Mouse (Mus musculus) neural tube, embryonic 13.5 days (tissue): ENCODE data around the gene Map6. TPM values are rescaled to one million over a fixed set of nuclear protein-coding genes. Genes with fewer than 3 reads are reported as not detected.
A peak's percentile ranks its signal among the peaks of the same experiment; 100 is the strongest.

Source experiments
- ATAC-seq: fragments of 200-750 bp; cut with Nextera tagmentation; 2 replicates; pipeline ENCODE4 v1.8.0; 2017; ENCODE audit warnings: low read depth, mild to moderate bottlenecking, moderate TSS enrichment, moderate library complexity
- H3K27ac ChIP-seq: fragments of 300-500 bp; sonication (generic); replicated peaks from 2 replicates; pipeline ENCODE4 v1.5.1; 2015; ENCODE audit warnings: moderate library complexity, mild to moderate bottlenecking, inconsistent platforms
- H3K27me3 ChIP-seq: fragments of 300-500 bp; sonication (generic); 2 replicates; pipeline ENCODE4 v1.6.1; 2015; ENCODE audit warnings: mild to moderate bottlenecking, inconsistent platforms
- H3K36me3 ChIP-seq: fragments of 300-500 bp; sonication (generic); 2 replicates; pipeline ENCODE4 v1.6.1; 2015; ENCODE audit warnings: mild to moderate bottlenecking, inconsistent platforms
- H3K4me1 ChIP-seq: fragments of 300-500 bp; sonication (generic); replicated peaks from 2 replicates; pipeline ENCODE4 v1.6.1; 2015; ENCODE audit warnings: inconsistent platforms
- H3K4me2 ChIP-seq: fragments of 300-500 bp; sonication (generic); 2 replicates; pipeline ENCODE4 v1.6.1; 2015; ENCODE audit warnings: inconsistent platforms, mild to moderate bottlenecking, moderate library complexity
- H3K4me3 ChIP-seq: fragments of 300-500 bp; sonication (generic); 2 replicates; pipeline ENCODE4 v1.5.1; 2015; ENCODE audit warnings: mild to moderate bottlenecking, inconsistent platforms
- H3K9ac ChIP-seq: fragments of 300-500 bp; sonication (generic); 2 replicates; pipeline ENCODE4 v1.6.1; 2015; ENCODE audit warnings: moderate library complexity, mild to moderate bottlenecking, inconsistent platforms
- H3K9me3 ChIP-seq: fragments of 300-500 bp; sonication (generic); 2 replicates; pipeline ENCODE4 v1.6.1; 2016; ENCODE audit warnings: inconsistent platforms
- WGBS: fragments of 180-500 bp; shearing (Covaris S2); methylation state at CpG from one replicate; pipeline ENCODE4 v1.1.7; 2015; 5-methylcytosine and 5-hydroxymethylcytosine counted together
- polyA plus RNA-seq: library from polyadenylated mRNA; unstranded; fragments of >200 nt; fragmentation: Nextera tagmentation; extraction: Ambion mirVana; gene quantifications from 2 replicates; pipeline ENCODE4 v1.2.1, GENCODE M21; 2015

Map6 gene
- polyA plus RNA-seq, 1 experiment from 2014 or later = 105 TPM

GRCm38 (mm10) chr7:99236888-99237660 lies 30.2 kb upstream of the Map6 start:
- H3K27me3 ChIP-seq = peaks cover 25% of the 10 kb centered on the region
- H3K27ac ChIP-seq = 0 out of 2 replicates have a peak overlapping the region, but pooled peaks have one; percentile 9
- ATAC-seq = no peak
- H3K4me1 ChIP-seq = peaks cover 17% of the 10 kb centered on the region
- no peaks in the 10 kb centered on the region for H3K9me3 ChIP-seq
- H3K36me3 ChIP-seq = no peaks in the 10 kb centered on the region
- no peak overlapping the region for H3K9ac ChIP-seq
- H3K4me2 ChIP-seq = no peak overlapping the region
- H3K4me3 ChIP-seq = no peak overlapping the region
- WGBS = 17% methylated on average over 8 of the region's 8 CpGs

GRCm38 (mm10) chr7:99238417-99238816 lies 28.8 kb upstream of the Map6 start, which contains the start of gene Mogat2:
Gene Mogat2, minus strand, starts transcription at chr7:99238619.
- Histone ChIP-seq H3K4me2 (peak within 1 kb of the TSS; percentile 24; the same call in 1 of the 2 replicates), H3K9me3 (no peaks in the 10 kb centered on the region), H3K36me3 (no peaks in the 10 kb centered on the region), H3K4me3 (no peak within 1 kb of the TSS), H3K9ac (no peak within 1 kb of the TSS), H3K27ac (0 out of 2 replicates have a peak within 1 kb of the TSS, but pooled peaks have one; percentile 9), H3K27me3 (peaks cover 25% of the 10 kb centered on the region), H3K4me1 (peaks cover 17% of the 10 kb centered on the region)
- 0 out of 2 replicates have a peak, but pooled peaks have one; percentile 53 for ATAC-seq
- WGBS = 11% methylated on average over 13 of the region's 13 CpGs

GRCm38 (mm10) chr7:99242097-99242496 lies 25.1 kb upstream of the Map6 start:
- peaks cover 15% of the 10 kb centered on the region for H3K4me1 ChIP-seq
- no peak overlapping the region for H3K4me2 ChIP-seq
- 96% methylated on average over 11 of the region's 11 CpGs for WGBS
- no peak overlapping the region for H3K9ac ChIP-seq
- no peak overlapping the region for H3K4me3 ChIP-seq
- ATAC-seq = no peak
- H3K36me3 ChIP-seq = no peaks in the 10 kb centered on the region
- H3K27ac ChIP-seq = no peak overlapping the region
- H3K27me3 ChIP-seq = peaks cover 23% of the 10 kb centered on the region
- no peaks in the 10 kb centered on the region for H3K9me3 ChIP-seq

- Histone ChIP-seq H3K9ac (no peak overlapping the region), H3K4me3 (no peak overlapping the region), H3K27me3 (peaks cover 19% of the 10 kb centered on the region), H3K4me1 (peaks cover 8% of the 10 kb centered on the region), H3K4me2 (0 out of 2 replicates have a peak overlapping the region, but pooled peaks have one; percentile 66), H3K9me3 (no peaks in the 10 kb centered on the region), H3K27ac (no peak overlapping the region), H3K36me3 (no peaks in the 10 kb centered on the region)
- ATAC-seq = no peak
- 50% methylated on average over 5 of the region's 5 CpGs for WGBS
Observed at GRCm38 (mm10) chr7:99248157-99248742, 19.0 kb upstream of the Map6 start.

- Histone ChIP-seq H3K9me3 (no peaks in the 10 kb centered on the region), H3K27ac (no peak overlapping the region), H3K4me2 (peak overlapping the region; percentile 66), H3K36me3 (no peaks in the 10 kb centered on the region), H3K4me3 (peak overlapping the region; percentile 43), H3K27me3 (peaks cover 19% of the 10 kb centered on the region), H3K4me1 (peaks cover 8% of the 10 kb centered on the region), H3K9ac (peak overlapping the region; percentile 64)
- WGBS = under 1% methylated on average over 42 of the region's 44 CpGs
- ATAC-seq = peak; percentile 51
Observed at GRCm38 (mm10) chr7:99248906-99249581, 18.2 kb upstream of the Map6 start.

GRCm38 (mm10) chr7:99249582-99249911 lies 17.7 kb upstream of the Map6 start:
- peak overlapping the region; percentile 43 for H3K4me3 ChIP-seq

GRCm38 (mm10) chr7:99250386-99250785 lies 16.9 kb upstream of the Map6 start:
- Histone ChIP-seq H3K9me3 (no peaks in the 10 kb centered on the region), H3K4me1 (peaks cover 8% of the 10 kb centered on the region), H3K4me2 (no peak overlapping the region), H3K36me3 (no peaks in the 10 kb centered on the region), H3K9ac (no peak overlapping the region), H3K27ac (no peak overlapping the region), H3K27me3 (peaks cover 19% of the 10 kb centered on the region), H3K4me3 (no peak overlapping the region)
- 37% methylated on average over 9 of the region's 9 CpGs for WGBS
- ATAC-seq = no peak

More at GRCm38 (mm10) chr7:99249582-99249911, 17.7 kb upstream of the Map6 start:
- no peaks in the 10 kb centered on the region for H3K36me3 ChIP-seq
- no peak overlapping the region for H3K9ac ChIP-seq
- peak; percentile 82 for ATAC-seq
- peaks cover 19% of the 10 kb centered on the region for H3K27me3 ChIP-seq
- no peak overlapping the region for H3K27ac ChIP-seq
- WGBS = 4% methylated on average over 10 of the region's 10 CpGs
- peaks cover 8% of the 10 kb centered on the region for H3K4me1 ChIP-seq
- peak overlapping the region; percentile 66 for H3K4me2 ChIP-seq
- no peaks in the 10 kb centered on the region for H3K9me3 ChIP-seq

GRCm38 (mm10) chr7:99255006-99255405 lies 12.2 kb upstream of the Map6 start:
- no peak overlapping the region for H3K4me2 ChIP-seq
- WGBS = 86% methylated on average over 7 of the region's 7 CpGs
- peaks cover 9% of the 10 kb centered on the region for H3K27me3 ChIP-seq
- no peak for ATAC-seq
- H3K27ac ChIP-seq = no peak overlapping the region
- no peak overlapping the region for H3K4me3 ChIP-seq
- no peak overlapping the region for H3K9ac ChIP-seq
- H3K9me3 ChIP-seq = no peaks in the 10 kb centered on the region
- H3K36me3 ChIP-seq = no peaks in the 10 kb centered on the region
- no peaks in the 10 kb centered on the region for H3K4me1 ChIP-seq

GRCm38 (mm10) chr7:99261900-99262299 lies 5.3 kb upstream of the Map6 start:
- Histone ChIP-seq H3K4me2 (no peak overlapping the region), H3K36me3 (no peaks in the 10 kb centered on the region), H3K27me3 (no peaks in the 10 kb centered on the region), H3K4me3 (no peak overlapping the region), H3K4me1 (peaks cover 7% of the 10 kb centered on the region), H3K27ac (no peak overlapping the region), H3K9me3 (no peaks in the 10 kb centered on the region), H3K9ac (no peak overlapping the region)
- no peak; the same call in 1 of the 2 replicates for ATAC-seq
- WGBS = 59% methylated on average over 3 of the region's 3 CpGs

- Histone ChIP-seq H3K4me3 (no peak overlapping the region), H3K4me1 (peaks cover 9% of the 10 kb centered on the region), H3K36me3 (no peaks in the 10 kb centered on the region), H3K9me3 (no peaks in the 10 kb centered on the region), H3K4me2 (no peak overlapping the region), H3K27me3 (no peaks in the 10 kb centered on the region), H3K27ac (no peak overlapping the region), H3K9ac (no peak overlapping the region)
- WGBS = 64% methylated on average over 4 of the region's 4 CpGs
- ATAC-seq = no peak
Observed at GRCm38 (mm10) chr7:99263509-99263908, 3.7 kb upstream of the Map6 start.

GRCm38 (mm10) chr7:99264597-99264996 lies 2.6 kb upstream of the Map6 start:
- no peak for ATAC-seq
- Histone ChIP-seq H3K4me3 (no peak overlapping the region), H3K9me3 (no peaks in the 10 kb centered on the region), H3K27me3 (no peaks in the 10 kb centered on the region), H3K4me2 (no peak overlapping the region), H3K36me3 (no peaks in the 10 kb centered on the region), H3K4me1 (peaks cover 17% of the 10 kb centered on the region), H3K27ac (no peak overlapping the region), H3K9ac (no peak overlapping the region)

- WGBS = under 1% methylated on average over 59 of the region's 59 CpGs
- no peaks in the 10 kb centered on the region for H3K36me3 ChIP-seq
- no peaks in the 10 kb centered on the region for H3K9me3 ChIP-seq
- H3K4me2 ChIP-seq = peak overlapping the region; percentile 98
- peak overlapping the region; percentile 81 for H3K9ac ChIP-seq
- no peaks in the 10 kb centered on the region for H3K27me3 ChIP-seq
- peaks cover 47% of the 10 kb centered on the region for H3K4me1 ChIP-seq
- ATAC-seq = peak; percentile 87
- H3K4me3 ChIP-seq = peak overlapping the region; percentile 90
- peak overlapping the region; percentile 97 for H3K27ac ChIP-seq
Observed at GRCm38 (mm10) chr7:99267897-99268505, 754 bp downstream of the Map6 start.
